Mouse (Mus musculus) neutrophil, adult 83 days (primary cell): ENCODE data around the gene Adtrp. TPM values are rescaled to one million over a fixed set of nuclear protein-coding genes. Genes with fewer than 3 reads are reported as not detected.

Experiments
- total RNA-seq, 2 experiments: library from RNA; stranded (reverse); gene quantifications; one replicate each; pipeline ENCODE4 v1.2.4; 2023

Gene Adtrp
- total RNA-seq = 10 to 100 TPM; 14.1 to 22.3 TPM

DNA sequence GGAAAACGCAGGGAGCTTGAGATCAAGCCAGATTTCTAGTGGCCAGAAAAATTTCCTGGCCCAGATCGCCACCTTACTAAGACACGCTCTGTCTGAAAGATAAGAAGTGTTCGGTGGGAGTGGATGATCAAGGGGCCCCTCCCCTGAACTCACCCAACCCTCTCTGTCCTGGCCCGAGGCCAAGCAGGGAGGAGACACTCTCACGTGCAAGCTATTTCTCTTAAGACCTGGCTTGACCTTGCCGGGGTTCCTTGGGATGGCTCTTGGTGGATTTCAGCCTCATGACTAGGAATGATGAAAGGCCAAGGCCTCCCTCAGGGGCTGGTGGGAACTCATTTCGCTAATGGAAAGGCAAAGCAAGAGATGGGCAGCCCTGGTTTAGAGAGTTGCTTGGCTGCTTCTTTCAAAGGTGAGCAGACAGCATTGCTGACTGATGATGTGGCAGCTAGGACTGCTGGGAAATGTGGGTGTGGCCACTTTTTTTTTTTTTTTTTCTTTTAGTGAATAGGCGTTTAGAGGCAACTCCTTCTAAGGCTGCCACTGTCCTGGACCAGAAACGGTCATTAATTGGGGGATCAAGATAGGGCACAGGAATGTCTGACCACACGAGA, at the start of gene Adtrp:
Gene Adtrp (minus strand): TSS at position 169 of the 611 bp plus-strand sequence.

Other genes starting within 250 kb of the Adtrp start
- gene Tmem170b, start 241.8 kb downstream of the Adtrp start, total RNA-seq = 10 to 100 TPM; 56.2 to 60.5 TPM
- 10 to 100 TPM; 43.4 to 46.3 TPM for gene Hivep1, start 204.3 kb upstream of the Adtrp start, total RNA-seq